Mouse (Mus musculus): ENCODE measurements at regions not wholly inside any gene's neighbourhood (a gene's known extent, or its start where the extent isn't known, plus 50 kb on each side); places are given as distances from the start of the nearest gene placed in this dataset.
"Not testable (repeated sequence)": the region's sequence is repeated elsewhere in the genome, so short reads cannot be mapped to it uniquely, and the experiment has no call there.

DNA sequence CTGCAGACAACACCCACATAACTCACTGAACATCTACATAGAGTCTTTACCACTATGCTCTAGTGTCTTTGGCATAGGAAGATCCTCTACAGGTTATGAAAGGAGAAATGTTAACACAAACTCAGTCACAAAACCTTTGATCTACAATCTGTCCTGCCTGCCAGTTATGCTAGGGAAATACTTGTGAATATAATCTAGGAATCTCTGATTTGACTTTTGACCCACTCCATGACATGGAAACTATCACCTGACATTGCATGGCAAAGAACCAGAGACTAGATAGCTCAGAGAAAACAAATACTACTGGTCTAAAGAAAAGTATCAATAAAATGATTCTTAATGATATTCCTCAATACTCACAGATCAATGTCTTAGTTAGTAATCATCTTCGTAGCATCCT is 524.3 kb upstream of the Kif18a start:
- DNase-seq (ENCODE audit: low spot score): no peak

DNA sequence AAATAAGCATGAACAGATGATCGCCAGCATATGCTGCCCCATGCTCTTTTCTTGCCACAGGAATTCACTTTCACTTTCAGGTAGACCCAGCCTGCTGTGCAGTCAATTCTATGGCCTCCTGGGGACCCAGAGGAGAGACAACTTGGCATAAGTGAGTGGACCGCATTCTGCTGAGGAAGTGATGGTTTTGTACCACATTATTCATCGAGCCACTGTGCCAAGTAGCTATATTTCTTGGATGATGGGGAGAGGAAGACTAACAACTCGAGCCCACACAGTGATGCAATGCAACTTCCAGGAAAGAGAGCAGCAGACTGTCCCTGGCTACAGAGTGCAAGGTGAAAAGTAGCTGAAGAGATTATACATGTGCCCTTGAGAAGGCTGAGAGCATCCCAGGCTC is 515.8 kb upstream of the Kif18a start:
- no peak for DNase-seq (ENCODE audit: low spot score)

DNA sequence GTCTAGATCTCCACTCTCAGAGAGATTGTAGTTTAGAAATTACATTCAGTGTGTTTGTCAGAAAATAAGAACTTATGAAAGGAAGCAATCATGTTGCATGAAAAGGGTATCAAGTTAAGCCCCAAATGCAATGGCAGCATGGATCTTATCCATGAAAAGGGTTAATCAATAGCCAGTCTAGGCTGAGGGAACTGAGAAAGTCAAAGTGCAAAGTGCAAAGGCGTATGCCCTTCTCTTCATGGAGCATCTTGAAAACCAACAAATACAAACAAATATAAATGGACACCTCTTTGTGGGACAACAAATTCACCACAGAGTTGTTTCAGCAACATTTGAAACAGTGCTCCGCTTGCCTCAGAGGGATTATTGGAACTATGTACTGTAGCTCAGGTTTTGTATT is 514.1 kb upstream of the Kif18a start:
- no peak for DNase-seq (ENCODE audit: low spot score)

DNA sequence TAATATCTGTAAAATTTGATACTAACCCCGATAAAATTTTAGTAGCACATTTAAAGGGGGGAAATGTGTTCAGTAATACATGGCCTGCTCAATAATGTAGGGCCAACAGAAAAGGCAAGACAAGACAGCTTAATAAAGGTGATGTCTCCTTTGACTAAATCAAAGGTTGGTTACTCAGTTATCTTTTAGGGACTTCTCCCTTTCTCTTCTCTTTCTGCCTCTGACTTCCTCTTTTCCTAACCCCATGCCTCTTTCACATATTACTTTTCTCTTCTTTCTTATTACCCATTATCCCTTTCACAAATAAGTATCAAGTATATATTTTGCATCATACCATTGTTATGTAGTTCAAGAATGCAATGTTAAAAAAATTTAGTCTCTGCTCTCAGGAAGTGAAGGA is 510.2 kb upstream of the Kif18a start:
- no peak for DNase-seq (ENCODE audit: low spot score)

DNA sequence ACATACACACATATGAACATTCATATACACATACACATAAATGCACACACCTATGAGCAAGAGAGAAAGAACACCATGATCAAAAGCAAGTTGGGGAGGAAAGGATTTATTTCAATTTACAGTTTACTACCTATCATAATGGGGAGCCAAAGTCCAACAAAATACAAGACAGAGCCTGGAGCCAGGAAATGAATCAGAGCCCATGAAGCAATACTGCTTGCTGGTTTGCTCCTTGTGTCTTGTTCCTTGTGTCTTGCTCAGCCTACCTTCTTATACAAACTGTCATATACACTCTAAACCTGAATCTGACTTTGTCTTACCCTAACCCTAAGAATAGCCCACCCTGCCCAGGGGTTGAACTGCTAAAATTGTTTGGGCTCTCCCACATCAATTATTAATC is 497.1 kb upstream of the Kif18a start:
- no peak for DNase-seq (ENCODE audit: low spot score)

DNA sequence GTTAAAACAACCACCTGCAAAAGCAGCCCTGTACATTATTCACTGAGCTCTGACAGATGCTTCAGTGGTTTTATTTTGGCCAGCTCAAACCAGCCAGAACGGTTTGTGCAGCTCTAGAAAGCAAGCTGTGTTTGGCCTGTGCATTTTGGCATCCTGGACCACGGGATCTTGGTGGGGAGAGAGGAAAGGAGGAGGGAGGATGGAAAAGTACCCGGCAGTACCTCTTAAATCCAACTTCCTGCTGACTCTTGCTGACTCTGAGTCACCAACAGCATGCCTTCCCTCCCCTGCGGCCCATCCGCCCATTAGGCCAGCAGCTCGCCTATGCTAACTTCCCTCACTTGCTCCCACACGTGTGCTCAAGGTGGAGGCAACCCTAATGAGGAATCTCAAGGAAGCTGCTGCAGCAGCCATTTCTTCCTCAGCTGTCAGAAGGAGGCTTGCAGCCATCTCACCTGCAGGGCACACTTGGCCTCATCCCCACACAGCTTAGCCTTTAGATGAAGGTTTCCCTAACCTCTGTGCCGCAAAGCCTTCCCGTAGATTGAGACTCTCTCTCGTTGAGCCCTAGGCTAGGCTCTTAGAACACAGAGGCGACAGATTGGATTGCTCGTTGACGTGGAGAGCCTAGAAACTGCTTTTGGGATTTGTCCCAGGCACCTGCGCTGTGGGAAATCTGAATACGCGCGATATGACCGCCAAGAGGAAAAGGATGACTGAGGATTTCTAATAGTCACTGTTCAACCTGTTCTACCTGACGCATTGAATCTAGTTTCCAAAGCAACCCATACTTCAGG is 495.2 kb upstream of the Kif18a start:
- no peak for DNase-seq (ENCODE audit: low spot score)

DNA sequence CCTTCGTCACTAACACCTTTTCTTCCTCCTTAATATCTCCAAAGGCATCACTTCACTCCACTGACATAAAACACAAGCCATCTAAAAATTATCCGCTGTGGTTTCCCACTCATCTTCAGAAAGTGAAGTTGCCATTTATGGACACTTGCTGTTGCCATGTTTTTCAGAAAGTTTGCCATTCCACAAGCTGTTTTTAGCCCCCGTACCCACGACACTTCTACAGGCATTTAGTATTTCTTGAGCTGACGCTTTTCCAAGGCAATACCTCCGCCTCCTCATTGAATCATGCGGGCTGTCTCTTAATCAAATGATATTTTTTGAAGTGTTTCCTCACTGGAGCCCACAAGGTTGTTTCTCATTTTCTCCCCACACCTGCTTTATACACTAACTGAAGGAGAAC is 491.4 kb upstream of the Kif18a start:
- no peak for DNase-seq (ENCODE audit: low spot score)

DNA sequence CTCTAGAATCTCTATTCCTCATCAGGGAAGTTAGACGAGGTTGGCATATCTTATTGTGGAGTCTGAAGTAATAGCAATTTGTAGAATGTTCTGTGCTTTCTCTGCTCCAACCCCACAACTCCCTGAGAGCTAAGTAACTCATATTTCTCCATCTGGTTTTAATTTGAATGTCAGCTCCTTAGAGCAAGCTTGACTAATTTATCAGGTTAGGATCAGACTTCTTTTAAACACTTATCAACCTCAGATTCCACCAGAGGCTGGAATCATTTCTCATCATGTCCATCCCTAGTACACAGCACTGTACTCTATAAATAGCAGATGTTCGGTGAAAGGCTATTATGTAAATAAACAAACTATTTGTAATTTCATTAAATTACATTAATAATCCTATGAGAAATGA is 485.4 kb upstream of the Kif18a start:
- DNase-seq (ENCODE audit: low spot score): peak; percentile 48

DNA sequence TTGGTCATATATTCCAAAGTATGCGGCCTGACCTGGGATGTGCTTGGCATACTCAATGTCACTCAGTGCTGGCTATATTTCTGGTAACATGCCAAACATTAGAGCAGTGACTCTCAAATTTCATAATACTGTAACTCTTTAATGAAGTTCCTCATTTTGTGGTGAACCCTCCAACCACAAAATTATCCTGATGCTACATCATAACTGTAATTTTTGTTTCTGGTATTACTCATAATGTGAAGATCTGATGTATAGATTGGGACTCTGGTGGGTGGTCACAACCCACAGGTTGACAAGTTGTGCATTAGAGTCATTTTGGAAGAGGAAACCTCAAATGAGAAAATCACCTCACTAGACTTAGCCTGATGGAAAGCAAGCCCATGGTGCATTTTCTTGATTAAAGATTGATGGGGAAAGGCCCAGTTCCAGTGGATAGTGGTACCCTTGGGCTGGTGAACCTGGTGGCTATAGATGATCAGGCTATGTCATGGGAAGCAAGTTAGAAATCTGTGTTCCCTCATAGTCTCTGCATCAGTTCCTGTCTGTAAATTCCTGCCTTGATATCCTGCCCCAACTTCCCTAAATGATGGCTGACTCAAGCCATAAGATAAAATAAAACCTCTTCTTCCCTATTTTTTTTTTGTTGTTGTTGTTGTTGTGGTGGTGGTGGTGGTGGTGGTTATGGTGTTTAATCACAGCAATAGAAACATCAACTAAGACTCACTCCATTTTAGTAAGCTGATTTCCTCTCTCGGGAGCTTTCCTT is 483.5 kb upstream of the Kif18a start:
- no peak for DNase-seq (ENCODE audit: low spot score)

DNA sequence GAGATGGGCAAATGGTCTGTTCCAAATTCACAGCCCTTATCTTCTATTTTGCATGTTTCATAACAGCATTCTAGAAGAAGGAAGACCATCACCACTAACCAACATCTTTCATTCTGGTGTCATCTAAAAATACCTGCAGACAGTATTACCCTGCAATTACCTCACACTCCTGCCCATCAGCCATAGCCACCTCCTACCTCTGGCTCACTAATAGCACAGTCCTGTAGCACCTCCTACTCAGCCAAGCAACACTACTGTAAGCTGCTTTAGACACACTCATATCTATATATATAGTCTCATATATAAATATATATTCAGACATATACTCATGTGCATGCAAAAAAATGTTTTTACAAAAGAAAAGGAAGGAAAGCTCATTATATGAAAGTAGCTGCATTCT is 468.2 kb upstream of the Kif18a start:
- no peak for DNase-seq (ENCODE audit: low spot score)

DNA sequence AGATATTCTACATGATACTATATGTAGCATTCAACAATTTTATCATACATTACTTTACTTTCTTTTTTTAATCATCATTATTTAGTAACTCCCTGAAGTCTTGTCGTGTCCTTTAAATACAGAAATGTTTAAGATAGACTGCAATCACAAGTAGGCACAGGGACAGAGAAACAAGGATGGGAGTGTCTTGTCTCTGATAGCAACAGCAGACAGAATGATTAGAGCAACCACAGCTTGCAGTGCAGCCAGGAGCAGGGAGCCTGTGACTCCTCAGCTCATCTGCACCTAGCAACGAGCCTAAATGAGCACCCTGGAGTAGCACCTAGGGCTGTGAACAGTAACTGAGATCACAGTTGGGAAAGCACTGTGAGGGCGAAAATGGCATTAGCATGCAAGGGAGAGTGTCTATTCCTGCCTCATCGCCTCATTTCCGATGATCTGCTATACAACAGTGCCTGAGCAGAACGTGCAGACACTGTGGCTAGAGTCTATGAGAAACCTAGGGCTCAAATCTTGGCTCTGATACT is 467.4 kb upstream of the Kif18a start:
- DNase-seq (ENCODE audit: low spot score): no peak

DNA sequence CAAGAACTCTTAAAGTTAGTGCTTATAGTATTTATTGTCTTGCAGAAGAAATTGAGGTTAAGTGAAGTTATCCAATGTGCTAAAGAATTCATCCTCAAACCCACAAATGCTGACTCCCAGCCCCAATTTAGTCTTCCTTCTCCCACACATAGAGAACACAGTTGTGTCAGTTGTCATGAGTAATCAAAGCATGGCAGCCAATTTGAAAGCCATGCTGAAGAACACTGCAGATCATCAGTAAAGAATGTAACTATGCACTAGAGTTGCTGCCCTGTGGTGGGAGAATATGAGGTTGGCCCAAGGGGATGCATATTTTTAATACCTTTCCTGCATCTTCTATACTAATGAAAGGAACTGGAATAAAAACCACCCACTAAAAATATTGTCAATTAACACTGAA is 464.0 kb upstream of the Kif18a start:
- DNase-seq (ENCODE audit: low spot score): no peak

DNA sequence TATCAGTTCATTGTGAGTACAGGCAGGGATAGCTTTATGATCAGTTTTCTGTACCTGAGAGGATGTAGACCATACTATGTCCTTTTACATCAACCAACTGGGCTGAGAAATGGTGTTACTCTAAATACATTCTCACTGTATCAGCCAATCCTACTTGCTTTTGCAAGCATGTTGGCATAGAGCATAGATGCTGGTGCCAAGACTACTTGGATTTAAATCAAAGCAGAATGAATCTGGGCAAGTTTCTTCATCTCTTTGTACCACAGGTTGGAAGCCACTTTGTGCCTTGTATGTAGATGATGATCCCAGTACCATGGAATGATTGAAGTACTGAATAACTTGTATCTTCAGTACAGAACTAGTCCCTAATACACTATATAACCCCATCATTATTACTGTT is 456.5 kb upstream of the Kif18a start:
- no peak for DNase-seq (ENCODE audit: low spot score)

DNA sequence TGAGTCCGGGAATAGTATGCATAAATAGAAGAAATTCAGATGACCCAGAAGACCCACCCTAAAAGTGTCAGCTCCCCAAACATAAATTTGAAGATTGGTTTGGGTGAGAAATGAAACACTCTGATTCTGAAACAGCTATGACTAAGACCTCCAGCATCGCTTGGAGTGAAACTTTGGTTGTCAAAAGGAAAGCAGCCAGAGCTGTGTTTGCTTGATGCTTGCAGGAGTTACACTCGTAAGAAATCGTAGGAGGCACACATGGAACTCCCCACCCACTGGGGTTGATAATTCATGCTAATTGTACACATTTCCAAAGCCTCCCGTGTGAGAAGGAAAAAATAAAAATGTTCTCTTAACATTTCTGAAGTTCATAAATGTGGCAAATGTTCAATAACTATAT is 454.6 kb upstream of the Kif18a start:
- no peak for DNase-seq (ENCODE audit: low spot score)

DNA sequence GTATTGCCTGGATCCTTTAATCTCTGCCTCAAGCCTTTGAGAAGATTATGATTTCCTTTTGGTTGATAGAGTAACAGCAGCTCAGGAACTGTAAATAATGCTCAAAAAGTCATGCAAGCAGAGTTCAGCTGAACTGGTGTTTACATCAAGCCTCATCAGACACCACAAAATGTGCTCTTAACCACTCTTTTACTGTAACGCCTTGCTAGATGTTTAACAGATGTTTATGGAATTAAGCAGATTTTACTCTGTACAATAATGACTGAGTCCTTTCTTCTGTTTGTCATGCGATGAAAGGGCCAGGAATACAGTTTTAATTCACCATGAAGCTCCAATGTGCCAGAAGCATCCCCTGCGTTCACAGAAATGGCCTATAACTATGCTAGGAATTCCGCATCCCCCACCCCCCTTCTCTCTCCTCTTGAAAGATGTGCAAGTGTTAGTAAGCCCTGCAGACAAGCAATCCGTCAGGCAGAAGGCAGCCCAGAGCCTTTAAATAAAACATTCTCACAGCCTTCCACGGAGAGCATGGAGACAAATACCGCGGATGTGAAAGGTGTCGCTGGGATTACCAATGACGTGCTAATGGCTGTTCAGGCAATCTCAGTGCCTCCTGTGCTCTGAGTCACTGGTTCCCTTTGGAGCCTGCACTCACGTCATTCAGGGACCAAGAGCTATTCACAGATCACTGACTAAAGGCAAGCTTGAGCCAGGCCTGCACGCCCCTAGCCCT is 453.3 kb upstream of the Kif18a start:
- DNase-seq (ENCODE audit: low spot score): peak; percentile 86

DNA sequence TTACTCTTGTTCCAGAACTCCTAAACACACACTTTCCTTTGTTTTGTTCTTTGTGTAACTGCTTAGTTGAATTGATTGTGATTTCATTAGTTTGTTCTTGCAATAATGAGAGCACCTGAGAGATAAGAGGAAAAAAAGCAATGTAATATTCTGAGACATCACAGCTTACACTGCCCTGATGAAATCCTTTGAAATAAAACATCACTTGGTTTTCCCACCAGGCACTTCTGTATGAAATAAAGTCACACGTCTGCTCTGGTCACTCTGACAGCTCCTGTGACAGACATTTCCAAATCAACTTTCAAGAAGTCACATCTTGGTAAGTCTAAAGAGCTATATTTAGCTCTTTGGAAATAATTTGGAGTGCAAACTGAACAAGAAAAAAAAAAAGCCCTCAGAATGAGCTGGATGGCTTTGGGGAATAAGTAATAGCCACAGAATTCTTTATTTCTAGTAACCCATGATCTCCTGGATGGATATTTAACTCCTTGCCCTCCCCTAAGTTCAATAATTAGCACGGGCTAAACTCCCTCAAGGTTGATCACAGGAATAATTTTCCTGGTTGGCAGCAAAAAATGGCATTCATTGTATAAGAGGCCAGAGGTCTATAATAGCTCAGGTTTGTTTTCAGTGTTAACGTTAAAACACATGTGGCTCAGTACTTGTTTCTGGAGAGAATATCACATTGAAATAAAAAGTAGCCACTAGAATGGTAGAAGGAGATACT is 452.4 kb upstream of the Kif18a start:
- peak; percentile 10 for DNase-seq (ENCODE audit: low spot score)

DNA sequence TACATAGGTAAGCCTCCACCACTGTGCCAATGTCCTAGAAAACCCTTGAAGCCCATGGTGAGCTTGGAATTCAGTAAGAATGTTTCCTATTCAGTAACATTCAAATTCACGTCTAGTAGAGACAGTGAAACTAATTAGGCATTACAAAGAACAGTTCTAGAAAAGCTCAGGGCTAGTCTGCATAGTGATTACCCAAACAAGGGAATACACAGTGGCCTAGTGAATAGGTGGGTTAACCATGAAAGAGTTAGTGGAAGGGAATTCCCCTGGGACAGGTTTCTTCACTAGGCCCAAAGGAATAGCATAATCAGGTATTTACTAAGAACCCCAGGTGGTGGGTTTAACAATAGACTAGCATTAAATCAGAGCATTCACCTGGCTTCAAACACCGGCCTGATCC is 436.7 kb upstream of the Kif18a start:
- DNase-seq (ENCODE audit: low spot score): not testable (repeated sequence)

DNA sequence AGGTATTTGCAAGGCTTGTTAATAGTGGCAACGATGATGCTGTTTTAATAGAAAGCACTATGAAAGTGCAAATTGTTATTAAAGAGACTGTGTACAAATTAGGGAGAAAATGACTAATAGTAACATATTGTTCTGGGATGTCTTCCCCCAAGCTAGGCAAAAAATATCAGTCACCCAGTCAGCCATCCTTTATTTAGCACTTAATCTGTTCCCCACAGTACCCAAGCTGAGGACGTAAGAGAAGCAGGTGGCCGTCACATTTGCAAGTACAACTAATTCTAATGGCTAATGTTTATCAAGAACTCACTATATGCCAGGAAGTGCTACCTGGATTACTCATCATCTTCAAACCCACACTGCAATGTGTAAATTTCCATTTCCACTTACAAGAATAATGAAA is 432.5 kb upstream of the Kif18a start:
- DNase-seq (ENCODE audit: low spot score): no peak

DNA sequence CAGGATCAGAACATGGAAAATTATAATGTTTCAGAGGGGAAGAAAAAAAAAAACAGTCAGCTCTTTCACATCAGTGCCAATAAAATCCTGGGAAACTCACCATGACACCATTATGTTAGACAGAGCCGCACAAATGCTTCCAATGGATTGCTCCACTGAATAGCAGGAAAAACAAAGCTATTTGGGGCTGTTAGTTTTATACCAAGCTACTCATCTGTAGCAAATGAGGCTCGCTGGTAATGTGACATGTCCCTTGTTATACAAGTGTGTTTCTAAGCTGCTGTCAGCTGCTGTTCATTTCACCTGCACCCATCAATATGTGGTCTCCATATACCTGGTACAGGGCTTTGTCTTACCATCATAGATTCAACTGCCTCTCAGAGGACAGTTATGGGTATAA is 426.1 kb upstream of the Kif18a start:
- DNase-seq (ENCODE audit: low spot score): no peak

DNA sequence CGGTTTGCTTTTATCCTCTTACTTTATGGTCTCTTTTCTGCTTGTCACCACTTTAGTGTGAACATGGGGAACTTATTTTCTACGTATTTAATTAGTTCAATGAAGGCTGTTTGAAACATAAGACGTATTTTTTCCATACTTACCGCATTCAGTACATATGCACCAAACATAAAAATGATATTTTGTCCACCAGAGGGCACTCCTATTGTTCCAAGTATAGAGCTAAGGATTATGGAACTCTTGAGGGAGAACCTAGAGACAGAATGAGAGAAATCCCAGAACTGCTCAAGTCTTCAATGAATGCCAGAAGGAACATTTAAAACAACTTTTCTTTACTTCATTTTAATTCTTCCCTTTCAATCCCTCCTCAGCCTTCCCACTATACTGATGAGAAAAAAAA is 403.4 kb upstream of the Kif18a start:
- peak; percentile 73 for DNase-seq (ENCODE audit: low spot score)

DNA sequence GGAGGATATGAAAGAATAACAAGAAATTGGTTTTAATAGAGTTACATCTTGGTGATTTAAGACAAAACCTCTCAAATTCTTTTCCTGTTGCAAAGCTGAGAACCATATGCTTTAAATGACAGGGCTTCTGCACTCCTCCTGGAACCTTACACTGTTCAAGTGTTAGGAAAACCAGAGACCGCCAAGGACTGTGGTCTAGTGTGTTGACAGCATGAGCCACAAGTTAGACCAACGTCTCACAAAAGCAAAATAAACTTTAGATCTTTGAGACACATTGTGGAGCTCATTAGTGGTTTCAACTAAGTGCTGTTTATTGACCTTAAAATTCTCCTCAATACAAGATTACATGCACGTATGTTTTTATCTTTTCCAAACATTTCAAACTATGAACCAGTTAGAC is 402.9 kb upstream of the Kif18a start:
- DNase-seq (ENCODE audit: low spot score): no peak

DNA sequence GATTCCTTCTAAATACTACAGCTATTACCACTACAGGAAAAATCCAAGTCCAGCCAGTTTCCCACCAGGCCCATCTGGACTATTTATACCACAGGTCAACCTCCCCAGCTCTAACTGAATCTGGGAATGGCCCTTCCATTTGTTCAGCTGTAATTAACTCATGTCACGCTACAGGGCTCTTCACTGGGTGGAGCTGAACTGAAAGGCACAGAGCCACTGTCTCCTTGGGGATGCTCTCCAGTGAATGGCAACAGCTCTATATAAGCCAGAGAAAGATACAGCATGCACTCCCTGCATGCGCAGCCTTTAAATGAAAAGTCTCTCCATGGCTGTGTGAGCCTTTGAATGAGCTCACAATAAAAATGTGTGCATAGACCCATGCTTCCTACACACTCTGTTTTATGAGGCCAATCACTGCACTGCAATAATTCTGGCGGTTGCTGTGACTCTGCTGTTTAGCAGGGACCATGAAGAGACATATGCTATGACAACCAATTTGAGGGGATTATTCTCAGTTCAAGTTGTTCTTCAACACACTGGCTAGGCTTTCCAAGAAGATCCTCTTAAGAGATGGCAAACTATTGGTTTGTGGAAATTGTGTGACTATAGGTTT is 376.3 kb upstream of the Kif18a start:
- peak; percentile 40 for DNase-seq (ENCODE audit: low spot score)
